Mouse (Mus musculus) adrenal gland, postnatal 4 days (tissue): ENCODE results near the gene Myh9. TPM values are rescaled to one million over a fixed set of nuclear protein-coding genes. Genes with fewer than 3 reads are reported as not detected.
"Not testable (repeated sequence)": the region's sequence is repeated elsewhere in the genome, so short reads cannot be mapped to it uniquely, and the experiment has no call there.

Experiments
- DNase-seq, 2 experiments: peaks; one replicate each; pipeline ENCODE4 v3.0.0; 2021 to 2022; ENCODE audit warnings: low spot score in 2 of 2, mixed read lengths in 2 of 2
- total RNA-seq, 2 experiments: library from RNA; stranded (reverse); gene quantifications; 2 replicates each; pipeline ENCODE4 v1.2.3; 2021

Gene Myh9
- total RNA-seq, 2 experiments from 2014 or later: 251 to 311 TPM

GRCm38 (mm10) chr15:77724208-77724911, 117.6 kb downstream of the Myh9 start:
- not testable (repeated sequence) for DNase-seq

- DNase-seq: not testable (repeated sequence)
Measured at GRCm38 (mm10) chr15:77721509-77721908, 120.5 kb downstream of the Myh9 start.

- not testable (repeated sequence) for DNase-seq
Measured at GRCm38 (mm10) chr15:77718240-77718639, 123.7 kb downstream of the Myh9 start.

Other genes starting within 250 kb of the Myh9 start
- gene Apol10b, start 246.1 kb downstream of the Myh9 start, total RNA-seq: under 1 TPM in 1 of 2 experiments, not detected in 1; 0.14 TPM
- not detected for gene Gm36245, start 242.9 kb downstream of the Myh9 start, total RNA-seq
- under 1 TPM; 0.59 to 0.90 TPM for gene Apol11b, start 198.9 kb downstream of the Myh9 start, total RNA-seq
- gene Apol7e, start 143.3 kb downstream of the Myh9 start, total RNA-seq: under 1 TPM in 1 of 2 experiments, not detected in 1; 0.14 TPM
- gene Apol9b, start 113.1 kb downstream of the Myh9 start, total RNA-seq: under 1 TPM; 0.20 to 0.25 TPM
- 1 to 10 TPM; 1.7 to 4.8 TPM for gene Apol8, start 85.2 kb downstream of the Myh9 start, total RNA-seq
- gene Txn2, start 86.8 kb upstream of the Myh9 start, total RNA-seq: 100 to 1,000 TPM; 271 to 275 TPM
- gene Foxred2, start 114.5 kb upstream of the Myh9 start, total RNA-seq: 1 to 10 TPM; 4.9 to 5.2 TPM
- 100 to 1,000 TPM; 214 to 215 TPM for gene Eif3d, start 128.6 kb upstream of the Myh9 start, total RNA-seq